Mouse (Mus musculus): ENCODE measurements around the gene 2900011O08Rik. TPM values are rescaled to one million over a fixed set of nuclear protein-coding genes. Genes with fewer than 3 reads are reported as not detected.
A peak's percentile ranks its signal among the peaks of the same experiment; 100 is the strongest.
"Not testable (repeated sequence)": the region's sequence is repeated elsewhere in the genome, so short reads cannot be mapped to it uniquely, and the experiment has no call there.

Gene 2900011O08Rik
- under 1 TPM in 1 of 4 experiments, not detected in 3; 0.17 TPM for total RNA-seq (2022)

GRCm38 (mm10) chr16:13986574-13987478 is at the start of gene 2900011O08Rik, which contains the start of gene Ifitm7:
TSS of gene 2900011O08Rik (plus strand) at chr16:13986604.
TSS of gene Ifitm7 (minus strand) at chr16:13986888.
- no peak for DNase-seq (ENCODE audit: low spot score in 2 of 2)

- peak in 1 of 2 experiments; percentile 6 for DNase-seq (ENCODE audit: low spot score in 2 of 2)
Measured at GRCm38 (mm10) chr16:13940139-13940846, 46.1 kb upstream of the 2900011O08Rik start.

GRCm38 (mm10) chr16:13940847-13941395 is 45.5 kb upstream of the 2900011O08Rik start:
- DNase-seq (ENCODE audit: low spot score in 2 of 2) = no peak

GRCm38 (mm10) chr16:13944178-13944577 is 42.2 kb upstream of the 2900011O08Rik start:
- no peak for DNase-seq (ENCODE audit: low spot score in 2 of 2)

GRCm38 (mm10) chr16:13944752-13945151 is 41.7 kb upstream of the 2900011O08Rik start:
- DNase-seq (ENCODE audit: low spot score in 2 of 2) = no peak

- DNase-seq (ENCODE audit: low spot score in 2 of 2) = no peak
Measured at GRCm38 (mm10) chr16:13945153-13945552, 41.3 kb upstream of the 2900011O08Rik start.

- DNase-seq (ENCODE audit: low spot score in 2 of 2) = no peak
Measured at GRCm38 (mm10) chr16:13946306-13946705, 40.1 kb upstream of the 2900011O08Rik start.

GRCm38 (mm10) chr16:13951245-13951644 is 35.2 kb upstream of the 2900011O08Rik start:
- no peak for DNase-seq (ENCODE audit: low spot score in 2 of 2)

GRCm38 (mm10) chr16:13962053-13962452 is 24.4 kb upstream of the 2900011O08Rik start:
- no peak for DNase-seq (ENCODE audit: low spot score in 2 of 2)

GRCm38 (mm10) chr16:13969096-13969495 is 17.3 kb upstream of the 2900011O08Rik start:
- no peak for DNase-seq (ENCODE audit: low spot score in 2 of 2)

GRCm38 (mm10) chr16:13972051-13972450 is 14.4 kb upstream of the 2900011O08Rik start:
- DNase-seq (ENCODE audit: low spot score in 2 of 2) = no peak

- not testable (repeated sequence) for DNase-seq (ENCODE audit: low spot score in 2 of 2)
Measured at GRCm38 (mm10) chr16:13976358-13976896, 10.0 kb upstream of the 2900011O08Rik start.

GRCm38 (mm10) chr16:13977026-13977425 is 9.4 kb upstream of the 2900011O08Rik start:
- not testable (repeated sequence) for DNase-seq (ENCODE audit: low spot score in 2 of 2)

- DNase-seq (ENCODE audit: low spot score in 2 of 2) = not testable (repeated sequence)
Measured at GRCm38 (mm10) chr16:13981726-13982125, 4.7 kb upstream of the 2900011O08Rik start.

GRCm38 (mm10) chr16:13983161-13983560 is 3.2 kb upstream of the 2900011O08Rik start:
- no peak for DNase-seq (ENCODE audit: low spot score in 2 of 2)

GRCm38 (mm10) chr16:13986197-13986573 is 219 bp upstream of the 2900011O08Rik start:
- DNase-seq (ENCODE audit: low spot score in 2 of 2) = no peak

GRCm38 (mm10) chr16:13992518-13993248 is 6.3 kb downstream of the 2900011O08Rik start:
- no peak for DNase-seq (ENCODE audit: low spot score in 2 of 2)

- DNase-seq (ENCODE audit: low spot score in 2 of 2) = no peak
Measured at GRCm38 (mm10) chr16:13994076-13994475, 7.7 kb downstream of the 2900011O08Rik start.

GRCm38 (mm10) chr16:13994502-13994901 is 8.1 kb downstream of the 2900011O08Rik start:
- DNase-seq (ENCODE audit: low spot score in 2 of 2) = no peak

GRCm38 (mm10) chr16:14003386-14004130 is 17.2 kb downstream of the 2900011O08Rik start:
- DNase-seq (ENCODE audit: low spot score in 2 of 2) = peak in 1 of 2 experiments; percentile 18
